Mouse (Mus musculus) CH12.LX (cell line): Measurements from ENCODE around the gene Msi1. TPM values are rescaled to one million over a fixed set of nuclear protein-coding genes. Genes with fewer than 3 reads are reported as not detected.

Experiments
- DNase-seq: peaks from one replicate; pipeline ENCODE4 v3.0.0-alpha.2; 2013; ENCODE audit errors: extremely low read depth
- H3K27ac ChIP-seq: 2 replicates; pipeline ENCODE4 v1.5.1; 2012; ENCODE audit warnings: low read depth, mild to moderate bottlenecking, control low read depth, moderate library complexity; ENCODE audit not compliant: insufficient read depth
- H3K27me3 ChIP-seq: replicated peaks from 2 replicates; pipeline ENCODE3; 2012; ENCODE audit warnings: inconsistent platforms
- H3K36me3 ChIP-seq, 2 experiments: replicated peaks in 1 of 2; 2 replicates each; pipeline versions ENCODE3 to v1.6.1; 2012; ENCODE audit warnings: inconsistent platforms in 1 of 2, low read length in 1 of 2, mild to moderate bottlenecking in 1 of 2, mixed read lengths in 1 of 2, moderate library complexity in 1 of 2; ENCODE audit not compliant: control insufficient read depth in 1 of 2, insufficient read depth in 1 of 2
- H3K4me1 ChIP-seq, 2 experiments: 2 replicates each; pipeline ENCODE4 v1.6.1; 2012; ENCODE audit warnings: inconsistent platforms in 1 of 2, moderate library complexity in 1 of 2; ENCODE audit not compliant: insufficient read depth in 2 of 2, control insufficient read depth in 1 of 2
- H3K4me2 ChIP-seq: 2 replicates; pipeline ENCODE4 v1.6.1; 2012; ENCODE audit warnings: low read depth, mild to moderate bottlenecking, control low read depth; ENCODE audit not compliant: poor library complexity, insufficient read depth, severe bottlenecking
- H3K4me3 ChIP-seq, 3 experiments: fragments of 150-350 bp in 1 of 3; sonication (generic) in 1 of 3; replicated peaks in 1 of 3; 2 replicates each; pipeline versions ENCODE3 to v1.5.1; 2011 to 2012; ENCODE audit warnings: low read depth in 2 of 3, low read length in 2 of 3, mild to moderate bottlenecking in 2 of 3, moderate library complexity in 2 of 3, control low read depth in 1 of 3, improper control_type of control experiment in 1 of 3, inconsistent platforms in 1 of 3, mixed read lengths in 1 of 3; ENCODE audit not compliant: poor library complexity in 1 of 3
- H3K79me2 ChIP-seq: replicated peaks from 2 replicates; pipeline ENCODE4 v1.6.1; 2012; ENCODE audit warnings: mild to moderate bottlenecking, moderate library complexity; ENCODE audit not compliant: control insufficient read depth, poor library complexity, insufficient read depth, severe bottlenecking; ENCODE audit errors: extremely low read depth
- H3K9ac ChIP-seq: 2 replicates; pipeline ENCODE4 v1.6.1; 2012; ENCODE audit warnings: low read depth, mild to moderate bottlenecking, control low read depth, moderate library complexity; ENCODE audit not compliant: insufficient read depth
- H3K9me3 ChIP-seq: replicated peaks from 2 replicates; pipeline ENCODE3; 2012; ENCODE audit warnings: low read length, inconsistent platforms, mixed read lengths
- BHLHE40 ChIP-seq: IDR thresholded peaks from 2 replicates; pipeline ENCODE4 v1.6.1; 2011; ENCODE audit warnings: mild to moderate bottlenecking, low read depth, low read length, improper control_type of control experiment
- CHD1 ChIP-seq: IDR thresholded peaks from 2 replicates; pipeline ENCODE4 v1.6.1; 2012; ENCODE audit warnings: low read depth, low read length, improper control_type of control experiment, inconsistent platforms
- CHD2 ChIP-seq: IDR thresholded peaks from 2 replicates; pipeline ENCODE4 v1.6.1; 2011; ENCODE audit warnings: low read length, improper control_type of control experiment
- CTCF ChIP-seq, 2 experiments: IDR thresholded peaks in 1 of 2; conservative IDR thresholded peaks in 1 of 2; 2 replicates each; pipeline ENCODE4 v1.5.1; 2011 to 2012; ENCODE audit warnings: low read depth in 2 of 2, low read length in 2 of 2, improper control_type of control experiment in 1 of 2, inconsistent platforms in 1 of 2, mild to moderate bottlenecking in 1 of 2, moderate library complexity in 1 of 2
- E2F4 ChIP-seq: IDR thresholded peaks from 2 replicates; pipeline ENCODE4 v1.6.1; 2011; ENCODE audit warnings: low read depth, low read length, improper control_type of control experiment; ENCODE audit not compliant: insufficient replicate concordance
- ELF1 ChIP-seq: IDR thresholded peaks from 2 replicates; pipeline ENCODE4 v1.6.1; 2014; ENCODE audit warnings: low read depth, mild to moderate bottlenecking, inconsistent platforms, low read length, improper control_type of control experiment
- GABPA ChIP-seq: IDR thresholded peaks from 2 replicates; pipeline ENCODE4 v1.6.1; 2012; ENCODE audit warnings: low read depth, low read length, improper control_type of control experiment, inconsistent platforms; ENCODE audit not compliant: insufficient replicate concordance
- IRF4 ChIP-seq: IDR thresholded peaks from 2 replicates; pipeline ENCODE4 v1.6.1; 2014; ENCODE audit warnings: low read depth, mild to moderate bottlenecking, inconsistent platforms, low read length, improper control_type of control experiment
- MAX ChIP-seq: IDR thresholded peaks from 2 replicates; pipeline ENCODE4 v1.6.1; 2011; ENCODE audit warnings: low read length, improper control_type of control experiment
- MAZ ChIP-seq: IDR thresholded peaks from 2 replicates; pipeline ENCODE4 v1.6.1; 2012; ENCODE audit warnings: low read depth, mild to moderate bottlenecking, inconsistent platforms, low read length, improper control_type of control experiment, moderate library complexity
- POLR2AphosphoS2 ChIP-seq: IDR thresholded peaks from 2 replicates; pipeline ENCODE4 v1.6.1; 2011; ENCODE audit warnings: low read depth, low read length, improper control_type of control experiment
- SIN3A ChIP-seq: IDR thresholded peaks from 2 replicates; pipeline ENCODE4 v1.6.1; 2012; ENCODE audit warnings: low read length, improper control_type of control experiment, inconsistent platforms
- USF2 ChIP-seq: conservative IDR thresholded peaks from 2 replicates; pipeline ENCODE4 v1.6.1; 2011; ENCODE audit warnings: low read depth, low read length, improper control_type of control experiment
- ZKSCAN1 ChIP-seq: IDR thresholded peaks from 2 replicates; pipeline ENCODE4 v1.6.1; 2012; ENCODE audit warnings: low read depth, inconsistent platforms, low read length, improper control_type of control experiment, borderline replicate concordance
- ZMIZ1 ChIP-seq: IDR thresholded peaks from 2 replicates; pipeline ENCODE4 v1.6.1; 2012; ENCODE audit warnings: low read depth, mild to moderate bottlenecking, inconsistent platforms, low read length, improper control_type of control experiment
- dilution Hi-C: fragments of 300-500 bp; cut with MboI; formaldehyde crosslinking; loops from 2 replicates; pipeline ENCODE4 v1.14.3; 2020; ENCODE audit warnings: low sequenced_read_pairs; ENCODE audit not compliant: extremely low pct_unique_long_range_greater_than_20kb, extremely low pct_ligation_motif_present
- in situ Hi-C: fragments of 300-500 bp; cut with MboI; formaldehyde crosslinking; loops from 3 replicates; pipeline ENCODE4 v1.14.3; 2019; ENCODE audit warnings: low sequenced_read_pairs, low pct_ligation_motif_present, low pct_unique_long_range_greater_than_20kb, mixed read lengths
- polyA plus RNA-seq: library from polyadenylated mRNA; unstranded; fragments of >175 nt; gene quantifications from 2 replicates; pipeline ENCODE4 v1.2.1, GENCODE M21; 2012; ENCODE audit warnings: low read depth; ENCODE audit not compliant: insufficient read length
- total RNA-seq, 2 experiments: library from RNA; depleted of rRNA; stranded (reverse); fragments of 300-350 nt in 1 of 2; fragments of >200 nt in 1 of 2; gene quantifications; 2 replicates each; pipeline ENCODE4 v1.2.3; 2012 to 2014

Msi1 gene
- total and polyA plus RNA-seq, 3 experiments: 0.82 to 5.3 (median 4.1) TPM

- H3K9ac ChIP-seq: no peak overlapping the region
- H3K79me2 ChIP-seq: no peaks in the 10 kb centered on the region
- no peak overlapping the region for H3K27ac ChIP-seq
- H3K27me3 ChIP-seq: peaks cover 3% of the 10 kb centered on the region
- no peak for DNase-seq
- no peak for TF ChIP-seq MAX
- no peak for TF ChIP-seq POLR2AphosphoS2
- no peak for TF ChIP-seq CHD2
- no peak for TF ChIP-seq IRF4
- TF ChIP-seq ZKSCAN1: no peak
- TF ChIP-seq USF2: no peak
- no peak for TF ChIP-seq ELF1
- TF ChIP-seq CTCF (conservative IDR thresholded peaks at IDR 0.05 in 1 of 2, IDR thresholded peaks at IDR 0.05 in 1 of 2; ENCODE audit: low read depth in 2 of 2, low read length in 2 of 2): no peak
- no peak for TF ChIP-seq BHLHE40
- no peak for TF ChIP-seq MAZ
- no peak for TF ChIP-seq CHD1
- no peak for TF ChIP-seq SIN3A
- TF ChIP-seq E2F4: no peak
- TF ChIP-seq ZMIZ1: no peak
- no peak for TF ChIP-seq GABPA
- H3K4me3 ChIP-seq: no peak overlapping the region
- no peak overlapping the region for H3K4me2 ChIP-seq
- no peaks in the 10 kb centered on the region for H3K9me3 ChIP-seq
- in situ Hi-C loops: no loop called here
- H3K4me1 ChIP-seq: no peaks in the 10 kb centered on the region
- peaks cover 0 to 38% of the 10 kb centered on the region in 2 experiments for H3K36me3 ChIP-seq
- dilution Hi-C loops: no loop called here
Observed at GRCm38 (mm10) chr5:115454422-115455090, 25.2 kb downstream of the Msi1 start.

- TF ChIP-seq ZMIZ1: no peak
- in situ Hi-C loops: no loop called here
- Histone ChIP-seq H3K4me2 (no peak overlapping the region), H3K36me3 (peaks cover 0 to 29% of the 10 kb centered on the region in 2 experiments), H3K27me3 (peaks cover 3% of the 10 kb centered on the region), H3K9me3 (no peaks in the 10 kb centered on the region), H3K4me1 (peaks cover 0 to 4% of the 10 kb centered on the region in 2 experiments; a peak in 2 of 4 replicates), H3K4me3 (no peak overlapping the region), H3K9ac (no peak overlapping the region), H3K79me2 (no peaks in the 10 kb centered on the region), H3K27ac (no peak overlapping the region)
- dilution Hi-C loops: no loop called here
- no peak for DNase-seq
Observed at GRCm38 (mm10) chr5:115455838-115456237, 26.4 kb downstream of the Msi1 start.
